Mouse (Mus musculus) Patski (cell line): ENCODE results near the gene Vmn2r85. TPM values are rescaled to one million over a fixed set of nuclear protein-coding genes. Genes with fewer than 3 reads are reported as not detected.

Experiments
- ATAC-seq: fragments of 100-300 bp; one replicate; pipeline ENCODE4 v1.8.0; 2021
- CTCF ChIA-PET: fragments of 350-600 bp; sonication (Branson Sonifier 250); formaldehyde crosslinking; loops from one replicate; lab custom pipeline; 2022; ENCODE audit warnings: inconsistent platforms; lab: Charles Lee
- POLR2A ChIA-PET: fragments of 350-600 bp; sonication (Branson Sonifier 250); formaldehyde crosslinking; loops from one replicate; lab custom pipeline; 2022; ENCODE audit warnings: antibody characterized with exemption, inconsistent platforms; lab: Charles Lee
- DNase-seq: peaks from one replicate; pipeline ENCODE4 v3.0.0-alpha.2; 2011; ENCODE audit warnings: low read depth, low spot score
- H3K27me3 ChIP-seq: fragments of 371-371 bp; one replicate; pipeline ENCODE4 v1.5.1; 2021
- CTCF ChIP-seq: fragments of 100-300 bp; IDR thresholded peaks from one replicate; pipeline ENCODE4 v1.5.1; 2021
- in situ Hi-C: fragments of 300-500 bp; cut with MboI; formaldehyde crosslinking; loops from 3 replicates; pipeline ENCODE4 v1.11.1; 2018; ENCODE audit warnings: low pct_unique_long_range_greater_than_20kb, mixed read lengths
- polyA plus RNA-seq: library from polyadenylated mRNA; unstranded; gene quantifications from one replicate; pipeline ENCODE4 v1.2.3, GENCODE M21; 2021

Vmn2r85 gene
- polyA plus RNA-seq, 1 experiment from 2014 or later: not detected

DNA sequence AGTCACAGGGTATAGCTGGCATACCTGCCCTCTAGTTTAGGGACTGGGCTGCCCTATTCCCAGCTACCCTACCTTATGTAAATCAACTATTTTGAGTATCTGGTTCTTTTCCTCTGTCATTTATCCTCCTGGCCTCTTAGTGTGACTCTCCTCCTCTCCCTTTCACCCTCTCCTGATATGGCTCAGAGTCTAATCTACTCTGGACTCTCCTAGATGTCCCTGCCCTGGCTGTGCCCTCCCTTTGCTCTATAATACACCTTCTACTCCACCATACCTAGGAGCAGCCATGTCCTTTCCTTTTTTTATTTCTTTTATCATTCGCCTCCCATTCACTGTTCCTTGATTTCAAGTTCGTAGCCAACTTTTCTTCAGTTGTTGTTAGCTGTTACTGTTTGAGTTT is 54.4 kb downstream of the Vmn2r85 start:
- no peak for DNase-seq
- TF ChIP-seq CTCF: no peak
- POLR2A ChIA-PET: no interaction called here
- in situ Hi-C loops: no loop called here
- no peaks in the 10 kb centered on the region for H3K27me3 ChIP-seq
- CTCF ChIA-PET: no interaction called here
- no peak for ATAC-seq

DNA sequence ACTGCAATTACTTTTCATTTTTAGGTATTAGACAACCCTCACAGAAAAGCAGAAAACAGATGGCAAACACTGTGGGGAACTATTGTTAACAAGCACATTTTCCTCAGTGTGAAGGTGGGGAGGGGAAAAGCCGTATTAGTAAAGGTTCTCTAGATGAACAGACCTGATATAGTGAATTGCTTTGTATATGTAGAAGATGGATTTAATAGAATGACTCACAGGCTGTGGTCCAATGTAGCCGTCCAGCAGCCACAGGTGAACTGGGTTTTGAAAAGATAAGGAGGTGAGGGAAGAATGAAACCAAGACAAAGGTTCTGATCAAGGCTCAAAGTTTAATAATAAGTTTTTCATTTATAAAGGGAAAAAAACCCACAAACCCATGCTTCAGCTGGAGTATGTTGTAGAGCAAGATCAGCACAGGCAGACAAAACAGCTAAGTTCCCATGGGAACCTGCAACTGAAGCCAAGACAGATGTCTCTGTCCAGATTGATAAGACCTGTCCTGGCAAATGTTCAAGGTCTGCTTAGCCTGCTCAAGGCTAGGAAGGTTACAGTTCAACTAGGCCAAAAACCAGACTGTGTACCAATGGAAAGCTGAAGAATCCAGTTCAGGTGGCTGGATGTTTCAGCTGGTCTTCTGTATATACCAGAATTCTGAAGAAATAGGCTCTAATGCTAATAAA is 56.9 kb downstream of the Vmn2r85 start:
- H3K27me3 ChIP-seq: no peaks in the 10 kb centered on the region
- ATAC-seq (no peak), DNase-seq (no peak)
- ChIA-PET CTCF (interaction anchor here (1.0 kb wide), 1 partner anchor 13 kb away, joined by 3 read pairs; no protein-coding TSS in a partner anchor), POLR2A (no interaction called here)
- TF ChIP-seq CTCF: no peak
- in situ Hi-C loops: no loop called here

DNA sequence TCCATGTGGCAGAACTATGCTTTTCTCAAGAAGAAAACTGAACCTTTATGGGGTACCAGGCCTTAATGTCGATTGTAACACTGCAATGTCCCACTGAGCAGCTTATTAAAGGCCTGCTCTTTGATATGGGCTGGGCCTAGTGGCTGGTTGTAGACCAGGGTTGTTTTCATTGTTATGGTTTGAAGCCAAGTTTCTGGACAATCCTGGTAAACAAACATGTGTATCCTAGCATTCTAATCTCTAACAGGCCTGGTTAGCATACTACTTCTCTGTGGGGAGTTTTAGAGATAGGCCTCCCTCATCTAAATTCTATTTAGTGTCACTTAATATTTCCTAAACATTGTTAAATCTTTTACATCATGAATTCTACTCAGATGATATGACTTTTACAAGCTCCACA is 57.9 kb downstream of the Vmn2r85 start:
- ATAC-seq (no peak), DNase-seq (no peak)
- no peaks in the 10 kb centered on the region for H3K27me3 ChIP-seq
- in situ Hi-C loops: no loop called here
- TF ChIP-seq CTCF: no peak
- ChIA-PET CTCF (no interaction called here), POLR2A (no interaction called here)

DNA sequence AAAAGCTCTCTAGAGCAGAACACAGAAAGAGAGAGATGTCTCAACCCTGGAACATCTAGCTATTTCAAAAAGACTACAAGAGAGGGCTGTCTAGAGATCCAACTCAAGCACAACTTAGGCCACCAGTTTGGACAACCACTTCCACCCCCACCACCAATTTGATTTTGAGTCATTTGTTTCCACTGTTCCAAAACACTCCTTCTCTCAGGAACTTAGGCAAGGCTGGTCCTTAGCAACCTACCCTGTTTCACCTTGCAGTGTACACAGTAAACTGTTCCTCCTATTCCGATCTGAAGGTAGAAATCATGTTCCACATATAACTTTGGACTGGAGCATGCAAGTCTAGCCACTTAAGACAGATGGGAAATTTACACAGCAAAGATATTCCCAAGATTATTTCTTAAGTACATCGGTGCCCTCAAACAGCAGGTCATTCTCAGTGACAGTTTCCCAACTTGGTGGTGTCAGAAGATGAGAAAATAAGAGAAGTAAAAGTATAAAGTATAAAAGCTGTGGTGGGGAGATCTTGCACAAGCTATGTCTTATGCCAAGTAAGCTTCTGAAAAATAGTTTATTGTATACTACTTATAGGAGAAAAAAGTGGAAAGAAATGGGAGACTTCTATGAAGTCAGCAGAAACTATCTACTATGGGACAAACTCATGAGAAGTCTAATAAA is 59.4 kb downstream of the Vmn2r85 start:
- CTCF ChIA-PET: no interaction called here
- no peaks in the 10 kb centered on the region for H3K27me3 ChIP-seq
- in situ Hi-C loops: no loop called here
- POLR2A ChIA-PET: no interaction called here
- no peak for ATAC-seq
- no peak for TF ChIP-seq CTCF
- DNase-seq: no peak

DNA sequence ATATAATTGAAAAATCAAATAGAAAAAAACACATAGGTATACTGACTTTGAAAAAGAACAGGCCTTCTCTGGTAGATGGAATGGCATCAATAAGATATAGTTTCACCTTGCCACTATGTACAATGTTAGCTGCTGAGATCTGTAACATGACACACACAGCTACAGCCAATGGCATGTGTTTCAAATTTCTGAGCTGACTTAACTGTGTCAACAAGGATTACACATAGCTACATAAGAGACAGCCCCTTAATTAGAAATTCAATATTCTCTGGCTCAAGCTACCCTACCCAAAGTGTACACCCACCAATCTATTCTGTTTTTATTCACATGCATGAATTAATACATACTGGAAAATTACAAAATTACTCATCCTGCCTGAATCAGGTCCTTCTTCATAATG is 61.1 kb downstream of the Vmn2r85 start:
- in situ Hi-C loops: no loop called here
- CTCF ChIA-PET: no interaction called here
- POLR2A ChIA-PET: no interaction called here
- TF ChIP-seq CTCF: no peak
- H3K27me3 ChIP-seq: no peaks in the 10 kb centered on the region
- DNase-seq (no peak), ATAC-seq (no peak)

DNA sequence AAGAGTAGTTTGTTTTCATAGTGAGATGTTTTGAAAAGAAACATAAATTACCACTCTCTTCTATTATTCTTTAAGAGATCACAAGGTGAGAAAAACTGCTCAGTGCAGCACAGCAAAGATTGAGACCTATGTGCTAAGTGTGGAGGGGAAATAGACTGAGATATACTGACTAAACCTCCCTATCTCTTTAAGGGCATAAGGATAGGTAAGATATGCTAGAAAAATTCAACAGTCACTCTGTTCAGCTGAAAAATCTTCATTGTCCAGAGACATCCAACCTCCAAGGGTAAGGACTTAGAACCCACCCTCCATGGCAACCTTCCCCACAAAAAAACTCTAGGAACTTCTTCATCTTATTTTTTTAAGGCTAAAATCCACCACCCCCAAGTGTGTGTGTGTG is 64.7 kb downstream of the Vmn2r85 start:
- POLR2A ChIA-PET: no interaction called here
- no peak for TF ChIP-seq CTCF

More for the DNA sequence above, 64.7 kb downstream of the Vmn2r85 start:
- in situ Hi-C loops: no loop called here
- DNase-seq (no peak), ATAC-seq (no peak)
- no peaks in the 10 kb centered on the region for H3K27me3 ChIP-seq
- CTCF ChIA-PET: no interaction called here

Other genes starting within 250 kb of the Vmn2r85 start
- not detected for gene Olfr826, start 245.5 kb downstream of the Vmn2r85 start, polyA plus RNA-seq
- gene Olfr827, start 215.3 kb downstream of the Vmn2r85 start, polyA plus RNA-seq: not detected
- not detected for gene Neurod4, start 149.5 kb downstream of the Vmn2r85 start, polyA plus RNA-seq
- gene Tespa1, start 106.8 kb downstream of the Vmn2r85 start, polyA plus RNA-seq: 0.15 TPM
- not detected for gene Vmn2r84, start 35.4 kb downstream of the Vmn2r85 start, polyA plus RNA-seq
- not detected for gene Vmn2r86, start 26.3 kb upstream of the Vmn2r85 start, polyA plus RNA-seq
- gene Vmn2r87, start 67.7 kb upstream of the Vmn2r85 start, polyA plus RNA-seq: not detected